Mouse (Mus musculus) hindbrain, embryonic 13.5 days (tissue): ENCODE data around the gene Bpgm. TPM values are rescaled to one million over a fixed set of nuclear protein-coding genes. Genes with fewer than 3 reads are reported as not detected.

Experiments used
- ATAC-seq: fragments of 200-750 bp; cut with Nextera tagmentation; 2 replicates; pipeline ENCODE4 v1.8.0; 2017; ENCODE audit warnings: moderate TSS enrichment; ENCODE audit not compliant: low FRiP score
- H3K27ac ChIP-seq: fragments of 300-500 bp; sonication (generic); 2 replicates; pipeline ENCODE4 v1.5.1; 2015; ENCODE audit warnings: inconsistent platforms, mild to moderate bottlenecking, moderate library complexity
- H3K27me3 ChIP-seq: fragments of 300-500 bp; sonication (generic); 2 replicates; pipeline ENCODE4 v1.6.1; 2015; ENCODE audit warnings: mild to moderate bottlenecking, inconsistent platforms
- H3K36me3 ChIP-seq: fragments of 300-500 bp; sonication (generic); 2 replicates; pipeline ENCODE4 v1.6.1; 2015; ENCODE audit warnings: mild to moderate bottlenecking, inconsistent platforms
- H3K4me1 ChIP-seq: fragments of 300-500 bp; sonication (generic); replicated peaks from 2 replicates; pipeline ENCODE4 v1.6.1; 2015; ENCODE audit warnings: inconsistent platforms
- H3K4me2 ChIP-seq: fragments of 300-500 bp; sonication (generic); 2 replicates; pipeline ENCODE4 v1.6.1; 2015; ENCODE audit warnings: inconsistent platforms, mild to moderate bottlenecking, moderate library complexity
- H3K4me3 ChIP-seq: fragments of 300-500 bp; sonication (generic); 2 replicates; pipeline ENCODE4 v1.5.1; 2015; ENCODE audit warnings: mild to moderate bottlenecking, inconsistent platforms
- H3K9ac ChIP-seq: fragments of 300-500 bp; sonication (generic); 2 replicates; pipeline ENCODE4 v1.6.1; 2015; ENCODE audit warnings: mild to moderate bottlenecking, inconsistent platforms
- H3K9me3 ChIP-seq: fragments of 300-500 bp; sonication (generic); 2 replicates; pipeline ENCODE4 v1.6.1; 2016; ENCODE audit warnings: inconsistent platforms
- WGBS: fragments of 180-500 bp; shearing (Covaris S2); methylation state at CpG from one replicate; pipeline ENCODE4 v1.1.7; 2015; 5-methylcytosine and 5-hydroxymethylcytosine counted together
- polyA plus RNA-seq: library from polyadenylated mRNA; unstranded; fragments of >200 nt; fragmentation: Nextera tagmentation; extraction: Ambion mirVana; gene quantifications from 2 replicates; pipeline ENCODE4 v1.2.1, GENCODE M21; 2015

Gene Bpgm
- polyA plus RNA-seq, 1 experiment from 2014 or later, result 88.0 TPM

- Histone ChIP-seq H3K9ac (no peak overlapping the region), H3K4me2 (no peak overlapping the region), H3K36me3 (no peaks in the 10 kb centered on the region), H3K9me3 (no peaks in the 10 kb centered on the region), H3K27me3 (no peaks in the 10 kb centered on the region), H3K4me3 (no peak overlapping the region), H3K4me1 (peaks cover 32% of the 10 kb centered on the region), H3K27ac (no peak overlapping the region)
- 75% methylated on average over 10 of the region's 10 CpGs for WGBS
- no peak for ATAC-seq
Measured at GRCm38 (mm10) chr6:34544207-34544602, 68.2 kb downstream of the Bpgm start.

GRCm38 (mm10) chr6:34545286-34545685, 69.3 kb downstream of the Bpgm start:
- no peak overlapping the region for H3K27ac ChIP-seq
- no peaks in the 10 kb centered on the region for H3K9me3 ChIP-seq
- no peak overlapping the region for H3K9ac ChIP-seq
- no peak overlapping the region for H3K4me3 ChIP-seq
- no peak for ATAC-seq
- peaks cover 32% of the 10 kb centered on the region for H3K4me1 ChIP-seq
- no peaks in the 10 kb centered on the region for H3K36me3 ChIP-seq
- H3K27me3 ChIP-seq, result no peaks in the 10 kb centered on the region
- H3K4me2 ChIP-seq, result no peak overlapping the region
- 73% methylated on average over 10 of the region's 10 CpGs for WGBS

DNA sequence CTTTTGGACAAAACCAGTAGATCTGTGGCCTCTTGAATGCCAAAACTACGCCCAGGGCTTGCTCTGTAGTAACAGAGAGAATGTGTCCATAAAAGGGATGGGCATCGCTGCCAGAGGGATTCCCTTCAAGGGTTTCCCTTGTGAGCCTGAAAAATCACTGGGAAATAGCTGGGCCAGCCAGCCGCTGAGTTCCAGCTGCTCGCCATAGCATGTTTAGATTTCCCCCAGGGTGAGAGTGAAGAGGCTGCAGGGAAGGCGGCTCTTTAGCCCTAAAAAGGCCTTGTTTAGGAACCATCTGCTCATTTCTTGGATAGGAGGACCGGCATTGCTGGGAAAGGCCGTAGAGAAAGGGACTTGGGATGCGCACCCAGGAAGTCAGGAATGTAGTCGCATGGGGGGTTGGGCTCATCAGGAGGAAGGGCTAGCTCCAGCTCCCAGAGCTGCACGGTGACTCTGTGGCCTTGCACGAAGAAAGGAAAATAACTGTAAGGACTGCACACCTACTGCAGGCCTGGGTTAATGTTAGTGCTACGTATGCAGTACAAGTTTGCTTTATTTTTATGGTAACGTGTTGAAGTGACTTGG, 72.5 kb downstream of the Bpgm start:
- H3K9ac ChIP-seq, result no peak overlapping the region
- H3K4me2 ChIP-seq, result no peak overlapping the region
- no peaks in the 10 kb centered on the region for H3K36me3 ChIP-seq
- 0 out of 2 replicates have a peak overlapping the region, but pooled peaks have one; percentile 36 for H3K27ac ChIP-seq
- H3K4me3 ChIP-seq, result no peak overlapping the region
- no peaks in the 10 kb centered on the region for H3K9me3 ChIP-seq
- 53% methylated on average over 13 of the region's 13 CpGs for WGBS
- no peak for ATAC-seq
- no peaks in the 10 kb centered on the region for H3K27me3 ChIP-seq
- H3K4me1 ChIP-seq, result peaks cover 24% of the 10 kb centered on the region

GRCm38 (mm10) chr6:34549017-34549416, 73.0 kb downstream of the Bpgm start:
- Histone ChIP-seq H3K4me1 (peaks cover 19% of the 10 kb centered on the region), H3K4me3 (no peak overlapping the region), H3K36me3 (no peaks in the 10 kb centered on the region), H3K4me2 (no peak overlapping the region), H3K9me3 (no peaks in the 10 kb centered on the region), H3K27ac (no peak overlapping the region), H3K27me3 (no peaks in the 10 kb centered on the region), H3K9ac (no peak overlapping the region)
- WGBS, result 43% methylated on average over 2 of the region's 2 CpGs
- no peak for ATAC-seq

DNA sequence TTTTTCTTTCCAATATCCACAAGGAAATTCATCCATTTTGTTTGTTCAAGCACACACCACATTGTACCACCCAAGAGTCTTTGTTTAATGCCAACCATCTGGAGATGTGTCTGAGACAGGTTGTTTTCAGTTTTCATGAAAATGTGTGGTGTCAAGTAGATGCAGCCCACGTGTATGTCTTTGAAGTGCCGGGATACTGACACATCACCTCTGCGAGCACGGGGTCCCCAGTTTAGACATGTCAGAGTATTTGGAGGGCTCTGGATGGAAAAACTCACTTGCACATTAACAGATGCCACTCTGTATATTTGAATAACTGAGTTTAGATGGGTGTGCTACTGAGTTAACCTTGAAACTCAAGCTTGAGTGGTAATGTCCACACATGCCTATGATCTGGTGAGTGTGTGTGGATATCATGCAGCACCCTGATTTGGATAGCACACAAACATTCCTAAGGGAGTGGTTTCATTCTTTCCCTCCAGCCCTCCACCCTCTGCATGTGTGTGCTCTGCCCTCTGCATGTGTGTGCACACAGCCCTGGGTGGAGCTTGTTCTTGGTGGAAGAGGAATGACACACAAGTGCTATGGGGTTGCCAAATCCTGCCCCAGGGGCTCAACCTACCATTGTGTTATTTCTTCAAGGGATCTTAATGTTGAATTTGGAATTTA, 76.6 kb downstream of the Bpgm start:
- Histone ChIP-seq H3K4me2 (no peak overlapping the region), H3K4me3 (no peak overlapping the region), H3K9ac (no peak overlapping the region), H3K36me3 (no peaks in the 10 kb centered on the region), H3K27me3 (no peaks in the 10 kb centered on the region), H3K27ac (no peak overlapping the region), H3K4me1 (peaks cover 9% of the 10 kb centered on the region), H3K9me3 (no peaks in the 10 kb centered on the region)
- WGBS, result 90% methylated on average over 4 of the region's 4 CpGs
- no peak for ATAC-seq

DNA sequence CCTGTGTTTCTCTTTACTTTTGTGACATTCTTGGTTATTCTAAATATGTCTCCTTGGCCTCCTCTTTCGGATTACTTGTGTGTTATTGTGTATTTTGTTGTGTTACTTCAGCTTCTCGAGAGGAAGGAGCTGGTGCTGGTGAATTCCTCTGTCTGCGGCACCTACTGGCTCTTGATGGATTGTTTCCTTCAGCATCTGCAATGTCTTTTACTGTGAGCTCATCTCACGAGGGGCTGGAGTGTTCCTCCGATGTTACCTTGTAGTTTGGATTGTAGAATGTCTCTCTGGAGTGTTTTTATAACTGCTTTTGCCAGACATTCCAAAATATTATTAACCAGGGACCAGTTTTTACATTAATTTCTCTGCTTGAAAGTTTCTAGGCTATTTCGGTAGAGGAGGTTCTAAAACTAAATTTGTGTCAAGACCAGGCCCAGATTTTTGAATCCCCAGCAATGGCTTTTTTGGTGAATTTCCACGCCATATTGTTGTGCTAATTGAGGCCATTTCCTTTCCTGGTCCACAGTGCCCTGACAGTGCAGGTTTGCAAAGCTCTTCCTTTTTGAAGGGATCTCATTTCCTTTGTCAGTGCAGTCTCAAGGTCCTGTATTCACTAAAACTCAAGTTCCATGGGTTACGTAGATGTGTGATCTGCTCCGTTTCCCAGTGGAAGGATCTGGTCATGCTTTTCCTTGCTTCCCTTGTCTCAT, 78.4 kb downstream of the Bpgm start:
- no peak overlapping the region for H3K9ac ChIP-seq
- no peak overlapping the region for H3K27ac ChIP-seq
- no peak overlapping the region for H3K4me3 ChIP-seq
- no peak overlapping the region for H3K4me2 ChIP-seq
- 73% methylated on average over 9 of the region's 9 CpGs for WGBS
- no peaks in the 10 kb centered on the region for H3K36me3 ChIP-seq
- H3K4me1 ChIP-seq, result no peaks in the 10 kb centered on the region; the same call in 1 of the 2 replicates
- no peak for ATAC-seq
- H3K9me3 ChIP-seq, result no peaks in the 10 kb centered on the region
- no peaks in the 10 kb centered on the region for H3K27me3 ChIP-seq

Other genes with a start within 250 kb of the Bpgm start
- gene Akr1b3, start 158.7 kb upstream of the Bpgm start, polyA plus RNA-seq, result 106 and 108 TPM in 2 replicates
- 7.7 and 9.7 TPM in 2 replicates for gene Akr1b8, start 122.1 kb upstream of the Bpgm start, polyA plus RNA-seq
- gene Akr1b10, start 92.0 kb upstream of the Bpgm start, polyA plus RNA-seq, result 10.4 and 12.1 TPM in 2 replicates
- not detected in 2 replicates for gene Akr1b7, start 63.9 kb upstream of the Bpgm start, polyA plus RNA-seq
- 80.0 and 84.0 TPM in 2 replicates for gene Cald1, start 122.3 kb downstream of the Bpgm start, polyA plus RNA-seq